Mouse (Mus musculus): ENCODE measurements around the gene Arel1. TPM values are rescaled to one million over a fixed set of nuclear protein-coding genes. Genes with fewer than 3 reads are reported as not detected.

The Arel1 gene
- polyA plus RNA-seq, 1 experiment from 2014 or later: 16.0 TPM

GRCm38 (mm10) chr12:84969656-84970427 lies 858 bp downstream of the Arel1 start:
- Histone ChIP-seq H3K27ac (replicated peaks) (peak overlapping the region; percentile 88), H3K36me3 (peaks cover 24% of the 10 kb centered on the region), H3K4me1 (peaks cover 18% of the 10 kb centered on the region), H3K9me3 (replicated peaks) (no peaks in the 10 kb centered on the region), H3K4me3 (peak overlapping the region; percentile 91), H3K27me3 (ENCODE audit: low read depth, poor library complexity, severe bottlenecking) (no peaks in the 10 kb centered on the region)
- 28% methylated on average over 15 of the region's 15 CpGs for WGBS
- no peak for DNase-seq (ENCODE audit: low spot score)

- H3K9me3 ChIP-seq (replicated peaks): no peaks in the 10 kb centered on the region
- peaks cover 22% of the 10 kb centered on the region for H3K36me3 ChIP-seq
- no peak for DNase-seq (ENCODE audit: low spot score)
- H3K4me3 ChIP-seq: peak overlapping the region; percentile 91
- peaks cover 18% of the 10 kb centered on the region for H3K4me1 ChIP-seq
- H3K27ac ChIP-seq (replicated peaks): no peak overlapping the region
- no peaks in the 10 kb centered on the region for H3K27me3 ChIP-seq (ENCODE audit: low read depth, poor library complexity, severe bottlenecking)
- 85% methylated on average over 16 of the region's 16 CpGs for WGBS
Observed at GRCm38 (mm10) chr12:84968831-84969655, 1.7 kb downstream of the Arel1 start.

GRCm38 (mm10) chr12:84962606-84963005 lies 8.1 kb downstream of the Arel1 start:
- peaks cover 21% of the 10 kb centered on the region for H3K36me3 ChIP-seq
- no peaks in the 10 kb centered on the region for H3K9me3 ChIP-seq (replicated peaks)
- no peak overlapping the region for H3K27ac ChIP-seq (replicated peaks)
- H3K4me1 ChIP-seq: no peaks in the 10 kb centered on the region
- H3K27me3 ChIP-seq (ENCODE audit: low read depth, poor library complexity, severe bottlenecking): no peaks in the 10 kb centered on the region
- DNase-seq (ENCODE audit: low spot score): no peak
- WGBS: 85% methylated on average over 7 of the region's 7 CpGs
- H3K4me3 ChIP-seq: no peak overlapping the region

- peaks cover 30% of the 10 kb centered on the region for H3K36me3 ChIP-seq
- DNase-seq (ENCODE audit: low spot score): no peak
- no peaks in the 10 kb centered on the region for H3K27me3 ChIP-seq (ENCODE audit: low read depth, poor library complexity, severe bottlenecking)
- H3K4me1 ChIP-seq: no peaks in the 10 kb centered on the region
- H3K9me3 ChIP-seq (replicated peaks): no peaks in the 10 kb centered on the region
- 85% methylated on average over 1 of the region's 1 CpGs for WGBS
- no peak overlapping the region for H3K27ac ChIP-seq (replicated peaks)
- no peak overlapping the region for H3K4me3 ChIP-seq
Observed at GRCm38 (mm10) chr12:84958794-84959356, 11.8 kb downstream of the Arel1 start.

- H3K27me3 ChIP-seq (ENCODE audit: low read depth, poor library complexity, severe bottlenecking): no peaks in the 10 kb centered on the region
- no peaks in the 10 kb centered on the region for H3K9me3 ChIP-seq (replicated peaks)
- DNase-seq (ENCODE audit: low spot score): no peak
- peaks cover 30% of the 10 kb centered on the region for H3K36me3 ChIP-seq
- H3K4me3 ChIP-seq: no peak overlapping the region
- 96% methylated on average over 3 of the region's 3 CpGs for WGBS
- no peak overlapping the region for H3K27ac ChIP-seq (replicated peaks)
- H3K4me1 ChIP-seq: no peaks in the 10 kb centered on the region
Observed at GRCm38 (mm10) chr12:84956317-84956716, 14.4 kb downstream of the Arel1 start.

- Histone ChIP-seq H3K9me3 (replicated peaks) (no peaks in the 10 kb centered on the region), H3K27me3 (ENCODE audit: low read depth, poor library complexity, severe bottlenecking) (no peaks in the 10 kb centered on the region), H3K36me3 (peaks cover 47% of the 10 kb centered on the region), H3K4me3 (no peak overlapping the region), H3K27ac (replicated peaks) (no peak overlapping the region), H3K4me1 (no peaks in the 10 kb centered on the region)
- 81% methylated on average over 1 of the region's 1 CpGs for WGBS
- DNase-seq (ENCODE audit: low spot score): no peak
Observed at GRCm38 (mm10) chr12:84952351-84952750, 18.3 kb downstream of the Arel1 start.

GRCm38 (mm10) chr12:84951531-84951930 lies 19.2 kb downstream of the Arel1 start:
- no peak overlapping the region for H3K27ac ChIP-seq (replicated peaks)
- no peaks in the 10 kb centered on the region for H3K9me3 ChIP-seq (replicated peaks)
- H3K36me3 ChIP-seq: peaks cover 55% of the 10 kb centered on the region
- 63% methylated on average over 8 of the region's 8 CpGs for WGBS
- no peak for DNase-seq (ENCODE audit: low spot score)
- no peaks in the 10 kb centered on the region for H3K4me1 ChIP-seq
- H3K4me3 ChIP-seq: no peak overlapping the region
- no peaks in the 10 kb centered on the region for H3K27me3 ChIP-seq (ENCODE audit: low read depth, poor library complexity, severe bottlenecking)

- no peak overlapping the region for H3K27ac ChIP-seq (replicated peaks)
- DNase-seq (ENCODE audit: low spot score): no peak
- H3K36me3 ChIP-seq: peaks cover 52% of the 10 kb centered on the region
- no peaks in the 10 kb centered on the region for H3K9me3 ChIP-seq (replicated peaks)
- H3K27me3 ChIP-seq (ENCODE audit: low read depth, poor library complexity, severe bottlenecking): no peaks in the 10 kb centered on the region
- WGBS: 96% methylated on average over 6 of the region's 6 CpGs
- H3K4me1 ChIP-seq: no peaks in the 10 kb centered on the region
- H3K4me3 ChIP-seq: no peak overlapping the region
Observed at GRCm38 (mm10) chr12:84950763-84951162, 19.9 kb downstream of the Arel1 start.

GRCm38 (mm10) chr12:84948584-84949285 lies 22.0 kb downstream of the Arel1 start:
- Histone ChIP-seq H3K9me3 (replicated peaks) (no peaks in the 10 kb centered on the region), H3K4me3 (no peak overlapping the region), H3K27me3 (ENCODE audit: low read depth, poor library complexity, severe bottlenecking) (no peaks in the 10 kb centered on the region), H3K27ac (replicated peaks) (no peak overlapping the region), H3K4me1 (no peaks in the 10 kb centered on the region), H3K36me3 (peaks cover 60% of the 10 kb centered on the region)
- 92% methylated on average over 6 of the region's 6 CpGs for WGBS
- no peak for DNase-seq (ENCODE audit: low spot score)

- no peak for DNase-seq (ENCODE audit: low spot score)
- no peak overlapping the region for H3K27ac ChIP-seq (replicated peaks)
- H3K9me3 ChIP-seq (replicated peaks): no peaks in the 10 kb centered on the region
- H3K36me3 ChIP-seq: peaks cover 63% of the 10 kb centered on the region
- 84% methylated on average over 2 of the region's 2 CpGs for WGBS
- H3K4me3 ChIP-seq: no peak overlapping the region
- no peaks in the 10 kb centered on the region for H3K4me1 ChIP-seq
- no peaks in the 10 kb centered on the region for H3K27me3 ChIP-seq (ENCODE audit: low read depth, poor library complexity, severe bottlenecking)
Observed at GRCm38 (mm10) chr12:84947894-84948583, 22.7 kb downstream of the Arel1 start.

GRCm38 (mm10) chr12:84944813-84945553 lies 25.7 kb downstream of the Arel1 start:
- no peaks in the 10 kb centered on the region for H3K27me3 ChIP-seq (ENCODE audit: low read depth, poor library complexity, severe bottlenecking)
- WGBS: 88% methylated on average over 9 of the region's 9 CpGs
- DNase-seq (ENCODE audit: low spot score): no peak
- no peaks in the 10 kb centered on the region for H3K4me1 ChIP-seq
- no peak overlapping the region for H3K27ac ChIP-seq (replicated peaks)
- H3K36me3 ChIP-seq: peaks cover 84% of the 10 kb centered on the region
- H3K4me3 ChIP-seq: no peak overlapping the region
- no peaks in the 10 kb centered on the region for H3K9me3 ChIP-seq (replicated peaks)
